Mouse (Mus musculus) brain, embryonic 14.5 days (tissue): ENCODE results near the gene Foxs1.

ENCODE experiments used
- CTCF ChIP-seq: fragments of 200-500 bp; IDR thresholded peaks from 2 replicates; pipeline ENCODE4 v1.5.1; 2012; ENCODE audit warnings: inconsistent platforms, mild to moderate bottlenecking, moderate library complexity, borderline replicate concordance; ENCODE audit not compliant: insufficient read depth, insufficient read length; ENCODE audit errors: extremely low read depth
- POLR2A ChIP-seq: fragments of 200-500 bp; IDR thresholded peaks from 2 replicates; pipeline ENCODE4 v1.6.1; 2012; ENCODE audit warnings: mild to moderate bottlenecking, inconsistent platforms, borderline replicate concordance; ENCODE audit not compliant: poor library complexity, insufficient read depth, insufficient read length, severe bottlenecking; ENCODE audit errors: extremely low read depth

- TF ChIP-seq CTCF (no peak), POLR2A (no peak)
Measured at GRCm38 (mm10) chr2:152911432-152911831, 21.6 kb downstream of the Foxs1 start.
